Mouse (Mus musculus) lung, postnatal 0 days (tissue): Measurements from ENCODE around the gene Uqcc1. TPM values are rescaled to one million over a fixed set of nuclear protein-coding genes. Genes with fewer than 3 reads are reported as not detected.

Source experiments
- ATAC-seq: fragments of 200-750 bp; cut with Nextera tagmentation; 2 replicates; pipeline ENCODE4 v1.8.0; 2017; ENCODE audit warnings: moderate library complexity
- DNase-seq: peaks from one replicate; pipeline ENCODE4 v3.0.0-alpha.2; 2016; ENCODE audit warnings: low spot score
- H3K27ac ChIP-seq: fragments of 300-500 bp; sonication (generic); 2 replicates; pipeline ENCODE4 v1.5.1; 2014; ENCODE audit warnings: antibody characterized with exemption, mild to moderate bottlenecking, low read length, mixed read lengths
- H3K27me3 ChIP-seq: fragments of 300-500 bp; sonication (generic); replicated peaks from 2 replicates; pipeline ENCODE4 v1.6.1; 2014; ENCODE audit warnings: low read length, mixed read lengths; ENCODE audit not compliant: insufficient read depth
- H3K36me3 ChIP-seq: fragments of 300-500 bp; sonication (generic); 2 replicates; pipeline ENCODE4 v1.6.1; 2014; ENCODE audit warnings: low read length, mixed read lengths; ENCODE audit not compliant: insufficient read depth
- H3K4me1 ChIP-seq: fragments of 300-500 bp; sonication (generic); 2 replicates; pipeline ENCODE4 v1.6.1; 2014; ENCODE audit warnings: antibody characterized with exemption, low read depth, low read length, mixed read lengths; ENCODE audit not compliant: insufficient read depth
- H3K4me2 ChIP-seq: fragments of 300-500 bp; sonication (generic); replicated peaks from 2 replicates; pipeline ENCODE4 v1.6.1; 2014; ENCODE audit warnings: low read depth, mild to moderate bottlenecking, low read length, moderate library complexity, mixed read lengths
- H3K4me3 ChIP-seq: fragments of 300-500 bp; sonication (generic); 2 replicates; pipeline ENCODE4 v1.5.1; 2014; ENCODE audit warnings: low read depth, low read length
- H3K9ac ChIP-seq: fragments of 300-500 bp; sonication (generic); replicated peaks from 2 replicates; pipeline ENCODE4 v1.6.1; 2014; ENCODE audit warnings: low read depth, mild to moderate bottlenecking
- H3K9me3 ChIP-seq: fragments of 300-500 bp; sonication (generic); 2 replicates; pipeline ENCODE4 v1.6.1; 2016; ENCODE audit warnings: low read length, mixed read lengths
- CTCF ChIP-seq: IDR thresholded peaks from 2 replicates; pipeline ENCODE4 v1.5.1; 2016; ENCODE audit warnings: antibody characterized with exemption, mild to moderate bottlenecking
- EP300 ChIP-seq: IDR thresholded peaks from 2 replicates; pipeline ENCODE4 v1.6.1; 2016; ENCODE audit warnings: antibody characterized with exemption, mild to moderate bottlenecking, control low read depth
- WGBS: fragments of 180-500 bp; shearing (Covaris S2); extraction: QIAGEN DNeasy Blood & Tissue Kit; methylation state at CpG from one replicate; pipeline ENCODE4 v1.1.7; 2014; 5-methylcytosine and 5-hydroxymethylcytosine counted together
- polyA plus RNA-seq: library from polyadenylated mRNA; unstranded; fragments of >200 nt; fragmentation: Nextera tagmentation; extraction: Ambion mirVana; gene quantifications from 2 replicates; pipeline ENCODE4 v1.2.1, GENCODE M21; 2015

The Uqcc1 gene
- polyA plus RNA-seq, 1 experiment from 2014 or later = 24.4 TPM

GRCm38 (mm10) chr2:155850120-155850519, 80.0 kb downstream of the Uqcc1 start:
- Histone ChIP-seq H3K4me2 (no peak overlapping the region), H3K36me3 (peaks cover 22% of the 10 kb centered on the region), H3K9me3 (no peaks in the 10 kb centered on the region), H3K4me1 (no peaks in the 10 kb centered on the region), H3K9ac (no peak overlapping the region), H3K27ac (no peak overlapping the region), H3K27me3 (no peaks in the 10 kb centered on the region), H3K4me3 (no peak overlapping the region)
- 80% methylated on average over 7 of the region's 7 CpGs for WGBS
- DNase-seq (no peak), ATAC-seq (no peak)
- TF ChIP-seq EP300 = no peak
- TF ChIP-seq CTCF = no peak

GRCm38 (mm10) chr2:155849464-155849863, 80.6 kb downstream of the Uqcc1 start:
- H3K36me3 ChIP-seq = peaks cover 22% of the 10 kb centered on the region

GRCm38 (mm10) chr2:155848291-155848690, 81.8 kb downstream of the Uqcc1 start:
- peak; percentile 50 for ATAC-seq
- WGBS = 25% methylated on average over 6 of the region's 6 CpGs
- TF ChIP-seq EP300 (no peak), CTCF (peak; percentile 97)

More at GRCm38 (mm10) chr2:155849464-155849863, 80.6 kb downstream of the Uqcc1 start:
- H3K27ac ChIP-seq = no peak overlapping the region
- no peak overlapping the region for H3K4me3 ChIP-seq
- H3K27me3 ChIP-seq = no peaks in the 10 kb centered on the region
- H3K9me3 ChIP-seq = no peaks in the 10 kb centered on the region
- no peaks in the 10 kb centered on the region for H3K4me1 ChIP-seq
- ATAC-seq = no peak
- no peak overlapping the region for H3K4me2 ChIP-seq
- no peak overlapping the region for H3K9ac ChIP-seq
- 60% methylated on average over 7 of the region's 7 CpGs for whole genome bisulfite sequencing
- no peak for DNase-seq
- no peak for TF ChIP-seq CTCF
- TF ChIP-seq EP300 = no peak

DNA sequence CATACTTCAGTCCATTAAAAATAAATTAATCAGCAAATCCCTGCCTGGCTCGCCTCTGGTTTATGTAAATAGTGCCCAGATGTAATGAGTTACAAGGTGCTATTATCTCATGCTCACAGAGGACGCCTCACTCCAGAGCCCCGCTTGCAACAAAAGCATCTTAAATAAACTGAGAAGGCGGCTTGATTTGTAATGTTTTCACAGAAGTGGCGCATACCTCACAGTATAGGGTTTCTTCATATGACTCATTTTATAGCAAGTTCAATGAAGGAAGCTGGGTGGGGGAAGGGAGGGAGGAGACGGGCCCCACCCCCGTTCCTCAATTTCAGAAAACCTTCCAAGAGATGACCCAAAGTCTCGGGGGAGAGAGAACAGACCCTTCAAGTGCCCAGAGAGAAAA, 83.2 kb downstream of the Uqcc1 start:
- ATAC-seq (no peak), DNase-seq (no peak)
- Histone ChIP-seq H3K36me3 (peaks cover 18% of the 10 kb centered on the region), H3K4me1 (no peaks in the 10 kb centered on the region), H3K9me3 (no peaks in the 10 kb centered on the region), H3K27me3 (no peaks in the 10 kb centered on the region), H3K4me3 (no peak overlapping the region), H3K27ac (no peak overlapping the region), H3K9ac (no peak overlapping the region), H3K4me2 (no peak overlapping the region)
- WGBS = 68% methylated on average over 8 of the region's 8 CpGs
- TF ChIP-seq CTCF (no peak), EP300 (no peak)

More at GRCm38 (mm10) chr2:155848291-155848690, 81.8 kb downstream of the Uqcc1 start:
- DNase-seq = peak; percentile 88
- Histone ChIP-seq H3K4me3 (no peak overlapping the region), H3K4me1 (no peaks in the 10 kb centered on the region), H3K36me3 (peaks cover 19% of the 10 kb centered on the region), H3K4me2 (no peak overlapping the region), H3K27ac (no peak overlapping the region), H3K27me3 (no peaks in the 10 kb centered on the region), H3K9me3 (no peaks in the 10 kb centered on the region), H3K9ac (no peak overlapping the region)

- no peaks in the 10 kb centered on the region for H3K9me3 ChIP-seq
- no peak for ATAC-seq
- H3K27me3 ChIP-seq = no peaks in the 10 kb centered on the region
- WGBS = 70% methylated on average over 4 of the region's 4 CpGs
- no peaks in the 10 kb centered on the region for H3K36me3 ChIP-seq
- no peak overlapping the region for H3K9ac ChIP-seq
- H3K4me1 ChIP-seq = no peaks in the 10 kb centered on the region
- DNase-seq = no peak
- no peak overlapping the region for H3K4me3 ChIP-seq
- no peak overlapping the region for H3K4me2 ChIP-seq
- H3K27ac ChIP-seq = no peak overlapping the region
- TF ChIP-seq CTCF (no peak), EP300 (no peak)
Observed at GRCm38 (mm10) chr2:155838961-155839360, 91.1 kb downstream of the Uqcc1 start.

- Histone ChIP-seq H3K9ac (no peak overlapping the region), H3K27ac (no peak overlapping the region), H3K27me3 (no peaks in the 10 kb centered on the region), H3K9me3 (no peaks in the 10 kb centered on the region), H3K4me1 (no peaks in the 10 kb centered on the region), H3K4me3 (no peak overlapping the region), H3K4me2 (no peak overlapping the region), H3K36me3 (no peaks in the 10 kb centered on the region)
- DNase-seq = no peak
- TF ChIP-seq CTCF (no peak), EP300 (no peak)
- 52% methylated on average over 3 of the region's 3 CpGs for WGBS
- no peak for ATAC-seq
Observed at GRCm38 (mm10) chr2:155837961-155838360, 92.1 kb downstream of the Uqcc1 start.

GRCm38 (mm10) chr2:155834732-155835131, 95.4 kb downstream of the Uqcc1 start, which contains the start of gene Fam83c:
Gene Fam83c (minus strand): TSS chr2:155834854.
- Histone ChIP-seq H3K4me1 (no peaks in the 10 kb centered on the region), H3K27ac (no peak within 1 kb of the TSS), H3K27me3 (no peaks in the 10 kb centered on the region), H3K4me2 (no peak within 1 kb of the TSS), H3K36me3 (no peaks in the 10 kb centered on the region), H3K9me3 (no peaks in the 10 kb centered on the region), H3K4me3 (no peak within 1 kb of the TSS), H3K9ac (no peak within 1 kb of the TSS)
- 39% methylated on average over 9 of the region's 9 CpGs for whole genome bisulfite sequencing
- ATAC-seq = no peak
- no peak for TF ChIP-seq CTCF
- TF ChIP-seq EP300 = no peak
- no peak for DNase-seq
